Mouse (Mus musculus) thymus, postnatal 10 days (tissue): ENCODE results near the gene Itga9.
A peak's percentile ranks its signal among the peaks of the same experiment; 100 is the strongest.

ENCODE experiments used
- DNase-seq, 2 experiments: peaks; one replicate each; pipeline ENCODE4 v3.0.0; 2021; ENCODE audit warnings: low spot score in 2 of 2

Itga9 gene

DNA sequence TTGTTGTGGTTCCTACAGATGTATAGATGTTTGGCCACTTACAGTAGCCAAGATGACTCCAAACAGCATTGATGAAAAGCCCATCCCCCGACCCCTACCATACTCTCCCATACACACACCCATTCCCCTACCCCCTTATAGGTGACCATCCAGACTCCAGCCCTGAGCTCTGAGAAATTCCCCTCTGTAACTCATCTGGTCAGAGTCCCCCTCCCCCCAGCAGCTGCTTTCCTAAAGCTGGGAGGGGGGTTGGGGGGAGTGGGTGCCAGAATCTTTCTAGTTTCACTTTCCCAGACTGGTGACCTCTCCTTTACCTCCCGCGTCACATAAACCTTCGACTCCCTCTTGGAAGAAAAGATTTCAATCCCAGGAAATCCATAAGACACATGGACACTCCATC, 269.2 kb downstream of the Itga9 start:
- DNase-seq, result no peak

GRCm38 (mm10) chr9:118876902-118877301, 270.4 kb downstream of the Itga9 start:
- no peak for DNase-seq

- no peak for DNase-seq
These were observed 271.0 kb downstream of the Itga9 start for GRCm38 (mm10) chr9:118877365-118878008.

GRCm38 (mm10) chr9:118878596-118878995, 272.1 kb downstream of the Itga9 start:
- no peak for DNase-seq

- peak in 1 of 2 experiments; percentile 67 for DNase-seq
These were observed 274.9 kb downstream of the Itga9 start for GRCm38 (mm10) chr9:118881281-118881945.

GRCm38 (mm10) chr9:118881946-118882284, 275.4 kb downstream of the Itga9 start:
- DNase-seq, result no peak

DNA sequence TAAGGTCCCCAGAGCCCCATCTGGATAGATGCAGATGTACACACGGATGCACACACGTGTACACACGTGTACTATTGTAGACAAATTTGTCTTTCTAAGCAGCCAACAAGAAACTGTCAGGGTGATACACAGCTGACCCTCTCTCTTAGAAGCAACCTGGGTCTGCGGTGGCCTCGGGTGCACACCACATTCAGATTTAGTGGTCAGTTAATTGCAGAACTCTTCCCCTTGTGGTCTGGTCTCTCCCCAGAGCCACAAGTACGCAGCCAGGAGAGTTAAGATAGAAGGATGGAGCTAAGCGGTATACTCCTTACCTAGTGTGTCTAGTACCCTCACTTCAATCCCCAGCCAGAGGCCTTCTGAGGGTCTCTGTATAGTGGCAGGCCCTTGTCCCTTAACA, 276.7 kb downstream of the Itga9 start:
- no peak for DNase-seq

DNA sequence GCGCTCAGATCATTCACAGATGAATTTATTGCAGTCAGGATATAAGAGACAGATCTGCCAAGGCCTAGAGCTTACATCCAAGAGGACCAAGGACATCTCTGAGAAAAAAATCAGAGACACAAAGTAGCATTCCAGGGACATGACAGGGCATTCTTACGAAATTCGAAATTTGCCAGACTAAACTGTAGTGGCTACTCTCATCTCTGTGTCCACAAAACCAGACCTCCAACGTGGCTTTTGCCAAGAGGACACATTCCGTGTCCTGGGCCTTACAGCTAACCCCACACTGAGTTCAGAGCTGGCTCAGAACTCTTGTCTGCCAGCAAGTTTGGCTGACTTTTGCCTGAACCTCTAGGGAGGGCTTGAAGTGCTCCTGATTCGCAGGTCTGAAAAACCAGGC, 279.3 kb downstream of the Itga9 start:
- no peak for DNase-seq

- DNase-seq, result no peak
These were observed 280.7 kb downstream of the Itga9 start for GRCm38 (mm10) chr9:118887201-118887600.

DNA sequence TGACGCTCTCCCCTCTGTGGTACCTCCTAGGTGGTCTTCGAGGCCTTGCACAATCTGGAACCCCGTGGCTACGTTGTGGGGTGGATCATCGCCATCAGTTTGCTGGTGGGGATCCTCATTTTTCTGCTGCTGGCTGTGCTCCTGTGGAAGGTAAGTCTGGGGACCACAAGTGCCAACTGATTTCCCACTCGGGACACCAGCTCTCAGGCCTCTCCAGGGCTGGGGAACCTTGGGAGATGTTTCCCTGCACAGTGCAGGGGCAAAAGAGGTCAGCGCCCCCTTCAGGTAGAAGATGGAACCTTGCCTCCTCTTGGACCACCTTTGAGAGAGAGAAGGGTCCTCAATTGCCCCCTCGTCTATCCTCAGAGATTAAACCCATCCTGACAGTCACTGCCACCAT, 281.2 kb downstream of the Itga9 start:
- DNase-seq, result no peak

GRCm38 (mm10) chr9:118890149-118890548, 283.7 kb downstream of the Itga9 start:
- DNase-seq, result peak; percentile 16 to 31

DNA sequence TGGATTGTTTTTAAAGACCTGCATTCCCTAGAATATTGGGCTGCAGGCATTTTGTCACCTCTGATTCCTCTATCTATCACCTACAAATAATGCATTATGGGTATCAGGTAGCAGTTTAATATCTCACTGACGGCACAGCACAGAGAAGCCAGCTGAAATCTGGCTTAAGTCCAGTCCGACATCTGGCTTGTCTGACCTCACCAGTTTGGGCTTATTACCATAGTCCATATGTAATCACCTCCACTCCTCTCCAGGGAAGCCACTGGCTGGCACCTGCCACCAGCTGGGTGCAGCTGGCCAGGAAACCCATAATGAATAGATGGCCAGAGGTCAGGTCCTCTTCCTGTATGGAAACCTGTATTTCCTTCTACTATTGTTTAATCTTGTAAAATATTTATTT, 284.2 kb downstream of the Itga9 start:
- DNase-seq, result no peak

DNA sequence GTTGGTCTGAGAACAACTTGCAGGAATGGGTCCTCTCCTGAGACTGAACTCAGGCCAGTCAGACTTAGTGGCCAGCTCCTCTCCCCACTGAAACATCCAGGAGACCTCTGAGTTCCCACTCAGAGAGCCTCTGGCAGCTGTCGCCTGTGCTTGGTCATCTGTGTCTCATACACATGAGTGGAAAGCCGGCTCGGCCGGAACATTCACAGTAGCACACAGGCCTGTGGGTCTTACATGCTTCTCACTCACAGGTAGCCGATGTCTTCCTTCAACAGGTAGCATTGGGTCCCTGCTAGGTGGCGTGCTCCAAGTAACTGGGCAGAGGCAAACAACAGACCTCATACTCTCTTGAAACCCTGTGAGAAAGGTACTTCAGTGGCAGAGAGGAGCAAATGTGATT, 284.6 kb downstream of the Itga9 start:
- DNase-seq, result no peak

- no peak for DNase-seq
These were observed 285.1 kb downstream of the Itga9 start for GRCm38 (mm10) chr9:118891593-118891992.

GRCm38 (mm10) chr9:118895101-118895500, 288.6 kb downstream of the Itga9 start:
- no peak for DNase-seq

DNA sequence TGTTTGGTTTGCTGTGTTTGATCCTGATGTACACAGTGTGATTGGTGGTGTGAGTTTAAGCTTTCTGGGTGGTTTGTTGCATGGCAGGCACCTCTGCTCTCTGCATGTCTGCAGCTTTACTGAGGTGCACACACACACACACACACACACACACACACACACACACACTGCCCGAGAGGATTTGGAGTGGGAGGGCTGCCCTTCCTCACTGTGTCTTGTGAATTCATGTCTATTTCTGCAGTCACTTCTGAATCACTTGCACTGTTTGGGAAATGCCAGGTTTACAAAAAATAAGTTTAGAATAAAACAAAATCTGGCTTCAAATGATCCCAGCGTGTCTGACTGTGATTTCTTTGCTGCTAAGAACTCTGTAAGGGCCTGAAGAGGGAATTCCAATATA, 294.2 kb downstream of the Itga9 start:
- no peak for DNase-seq

DNA sequence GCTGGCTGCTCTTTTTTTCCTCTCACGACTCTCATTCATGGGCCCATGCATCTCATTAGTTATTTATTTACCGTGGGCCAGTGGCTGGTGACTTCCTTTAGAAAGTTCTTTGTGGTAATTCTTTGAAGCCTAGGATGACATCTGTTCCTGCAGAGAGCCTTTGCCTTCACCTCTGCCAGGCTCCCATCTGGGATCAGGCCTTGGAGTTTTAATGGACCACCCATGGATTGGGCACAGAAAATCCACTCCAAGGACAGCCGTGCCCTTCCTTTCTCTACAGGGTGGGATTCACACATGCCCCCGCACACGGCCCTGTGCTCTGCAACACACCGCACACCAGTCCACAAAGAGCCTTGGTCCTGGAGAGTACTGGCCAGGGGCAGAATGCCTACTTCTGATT, 295.4 kb downstream of the Itga9 start:
- no peak for DNase-seq

GRCm38 (mm10) chr9:118907934-118908620, 301.6 kb downstream of the Itga9 start:
- peak; percentile 52 to 77 for DNase-seq

- DNase-seq, result no peak
These were observed 306.6 kb downstream of the Itga9 start for GRCm38 (mm10) chr9:118913048-118913447.

DNA sequence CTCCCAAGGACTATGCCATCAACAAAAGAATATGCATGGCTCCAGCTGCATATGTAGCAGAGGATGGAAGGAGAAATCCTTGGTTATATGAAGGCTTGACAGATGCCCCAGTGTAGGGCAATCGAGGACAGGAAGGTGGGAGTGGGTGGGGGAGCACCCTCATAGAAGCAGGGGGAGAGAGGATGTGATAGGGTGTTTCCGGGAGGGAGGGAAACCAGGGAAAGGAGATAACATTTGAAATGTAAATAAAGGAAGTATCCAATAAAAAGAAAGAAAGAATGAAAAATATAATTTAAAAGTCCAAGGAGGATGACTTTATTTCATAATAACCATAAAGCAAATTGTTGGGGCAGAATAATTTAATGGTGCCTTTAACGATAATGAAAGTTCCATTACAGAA, 307.1 kb downstream of the Itga9 start:
- DNase-seq, result no peak

GRCm38 (mm10) chr9:118914589-118914988, 308.1 kb downstream of the Itga9 start:
- DNase-seq, result no peak

- peak in 1 of 2 experiments; percentile 36 for DNase-seq
These were observed 308.8 kb downstream of the Itga9 start for GRCm38 (mm10) chr9:118915290-118915689.

- DNase-seq, result no peak
These were observed 313.2 kb downstream of the Itga9 start for GRCm38 (mm10) chr9:118919672-118920186.
